Mouse (Mus musculus): ENCODE results near the gene Vps35l.

- TF ChIP-seq POLR2A (IDR thresholded peaks at IDR 0.05; ENCODE audit: low read depth, low read length) (no peak), CTCF (IDR thresholded peaks at IDR 0.05; ENCODE audit: borderline replicate concordance, insufficient read depth, low read length) (no peak)
Measured at GRCm38 (mm10) chr7:118758369-118758768, 18.3 kb downstream of the Vps35l start.

All from embryonic fibroblast, embryonic 13.5 days (primary cell).